Mouse (Mus musculus): ENCODE measurements at regions not wholly inside any gene's neighbourhood (a gene's known extent, or its start where the extent isn't known, plus 50 kb on each side); places are given as distances from the start of the nearest gene placed in this dataset.

- no peaks in the 10 kb centered on the region for H3K36me3 ChIP-seq (ENCODE audit: insufficient read depth, low read length)
- DNase-seq (ENCODE audit: low spot score) (no peak), ATAC-seq (no peak)
- H3K9ac ChIP-seq (replicated peaks; ENCODE audit: low read depth), result no peak overlapping the region
- TF ChIP-seq EP300 (IDR thresholded peaks at IDR 0.05) (no peak), CTCF (IDR thresholded peaks at IDR 0.05) (no peak)
- H3K4me2 ChIP-seq (replicated peaks; ENCODE audit: low read depth, low read length), result no peak overlapping the region
- peaks cover 2% of the 10 kb centered on the region; the same call in 1 of the 2 replicates for H3K4me1 ChIP-seq (ENCODE audit: insufficient read depth, low read depth, low read length)
- no peaks in the 10 kb centered on the region for H3K27me3 ChIP-seq (replicated peaks; ENCODE audit: insufficient read depth, low read length)
- no peak overlapping the region for H3K27ac ChIP-seq (ENCODE audit: low read length)
- H3K9me3 ChIP-seq (ENCODE audit: low read length), result no peaks in the 10 kb centered on the region
- H3K4me3 ChIP-seq (ENCODE audit: low read depth, low read length), result no peak overlapping the region
Observed at GRCm38 (mm10) chr13:34406291-34406690, 61.3 kb upstream of the Slc22a23 start.

GRCm38 (mm10) chr13:34402631-34403030 lies 57.6 kb upstream of the Slc22a23 start:
- Histone ChIP-seq H3K9ac (replicated peaks; ENCODE audit: low read depth) (no peak overlapping the region), H3K27ac (ENCODE audit: low read length) (no peak overlapping the region), H3K4me2 (replicated peaks; ENCODE audit: low read depth, low read length) (no peak overlapping the region), H3K4me3 (ENCODE audit: low read depth, low read length) (no peak overlapping the region), H3K9me3 (ENCODE audit: low read length) (no peaks in the 10 kb centered on the region), H3K27me3 (replicated peaks; ENCODE audit: insufficient read depth, low read length) (no peaks in the 10 kb centered on the region), H3K4me1 (ENCODE audit: insufficient read depth, low read depth, low read length) (no peaks in the 10 kb centered on the region), H3K36me3 (ENCODE audit: insufficient read depth, low read length) (no peaks in the 10 kb centered on the region)
- TF ChIP-seq CTCF (IDR thresholded peaks at IDR 0.05) (no peak), EP300 (IDR thresholded peaks at IDR 0.05) (no peak)
- DNase-seq (ENCODE audit: low spot score), result no peak
- ATAC-seq, result no peak
- 71% methylated on average over 1 of the region's 1 CpGs for WGBS

GRCm38 (mm10) chr13:34401031-34401430 lies 56.0 kb upstream of the Slc22a23 start:
- H3K4me3 ChIP-seq (ENCODE audit: low read depth, low read length), result no peak overlapping the region
- ATAC-seq, result no peak
- no peak overlapping the region for H3K4me2 ChIP-seq (replicated peaks; ENCODE audit: low read depth, low read length)
- H3K9ac ChIP-seq (replicated peaks; ENCODE audit: low read depth), result no peak overlapping the region
- 67% methylated on average over 2 of the region's 2 CpGs for WGBS
- H3K27ac ChIP-seq (ENCODE audit: low read length), result no peak overlapping the region
- TF ChIP-seq CTCF (IDR thresholded peaks at IDR 0.05), result no peak
- 0 out of 2 replicates have a peak, but pooled peaks have one; percentile 13 for TF ChIP-seq EP300 (IDR thresholded peaks at IDR 0.05)
- no peaks in the 10 kb centered on the region for H3K36me3 ChIP-seq (ENCODE audit: insufficient read depth, low read length)
- H3K9me3 ChIP-seq (ENCODE audit: low read length), result no peaks in the 10 kb centered on the region
- DNase-seq (ENCODE audit: low spot score), result no peak
- no peaks in the 10 kb centered on the region for H3K4me1 ChIP-seq (ENCODE audit: insufficient read depth, low read depth, low read length)
- no peaks in the 10 kb centered on the region for H3K27me3 ChIP-seq (replicated peaks; ENCODE audit: insufficient read depth, low read length)

- no peak for ATAC-seq
Observed at GRCm38 (mm10) chr13:34398847-34399246, 53.9 kb upstream of the Slc22a23 start.

GRCm38 (mm10) chr13:34398061-34398787 lies 53.2 kb upstream of the Slc22a23 start:
- 12% methylated on average over 10 of the region's 10 CpGs for WGBS
- H3K36me3 ChIP-seq (ENCODE audit: insufficient read depth, low read length), result no peaks in the 10 kb centered on the region
- no peaks in the 10 kb centered on the region for H3K4me1 ChIP-seq (ENCODE audit: insufficient read depth, low read depth, low read length)
- ATAC-seq, result peak; percentile 92
- H3K4me3 ChIP-seq (ENCODE audit: low read depth, low read length), result no peak overlapping the region
- peak overlapping the region; percentile 29 for H3K27ac ChIP-seq (ENCODE audit: low read length)
- no peak overlapping the region for H3K4me2 ChIP-seq (replicated peaks; ENCODE audit: low read depth, low read length)
- peak; percentile 78 for TF ChIP-seq EP300 (IDR thresholded peaks at IDR 0.05)
- TF ChIP-seq CTCF (IDR thresholded peaks at IDR 0.05), result no peak
- no peaks in the 10 kb centered on the region for H3K27me3 ChIP-seq (replicated peaks; ENCODE audit: insufficient read depth, low read length)
- peak; percentile 70 for DNase-seq (ENCODE audit: low spot score)
- H3K9ac ChIP-seq (replicated peaks; ENCODE audit: low read depth), result no peak overlapping the region
- H3K9me3 ChIP-seq (ENCODE audit: low read length), result no peaks in the 10 kb centered on the region

More at GRCm38 (mm10) chr13:34398847-34399246, 53.9 kb upstream of the Slc22a23 start:
- H3K9me3 ChIP-seq (ENCODE audit: low read length), result no peaks in the 10 kb centered on the region
- no peak overlapping the region for H3K4me3 ChIP-seq (ENCODE audit: low read depth, low read length)
- 46% methylated on average over 3 of the region's 3 CpGs for whole genome bisulfite sequencing
- no peaks in the 10 kb centered on the region for H3K36me3 ChIP-seq (ENCODE audit: insufficient read depth, low read length)
- H3K27me3 ChIP-seq (replicated peaks; ENCODE audit: insufficient read depth, low read length), result no peaks in the 10 kb centered on the region
- no peak overlapping the region for H3K9ac ChIP-seq (replicated peaks; ENCODE audit: low read depth)
- no peaks in the 10 kb centered on the region for H3K4me1 ChIP-seq (ENCODE audit: insufficient read depth, low read depth, low read length)
- no peak overlapping the region for H3K4me2 ChIP-seq (replicated peaks; ENCODE audit: low read depth, low read length)
- H3K27ac ChIP-seq (ENCODE audit: low read length), result peak overlapping the region; percentile 29; the same call in 1 of the 2 replicates
- no peak for DNase-seq (ENCODE audit: low spot score)
- TF ChIP-seq CTCF (IDR thresholded peaks at IDR 0.05) (no peak), EP300 (IDR thresholded peaks at IDR 0.05) (no peak)

- no peak overlapping the region for H3K27ac ChIP-seq (ENCODE audit: low read length)
Observed at GRCm38 (mm10) chr13:34395504-34395903, 50.5 kb upstream of the Slc22a23 start.

More at GRCm38 (mm10) chr13:34395504-34395903, 50.5 kb upstream of the Slc22a23 start:
- Histone ChIP-seq H3K4me1 (ENCODE audit: insufficient read depth, low read depth, low read length) (no peaks in the 10 kb centered on the region), H3K9ac (replicated peaks; ENCODE audit: low read depth) (no peak overlapping the region), H3K4me2 (replicated peaks; ENCODE audit: low read depth, low read length) (no peak overlapping the region), H3K36me3 (ENCODE audit: insufficient read depth, low read length) (no peaks in the 10 kb centered on the region), H3K27me3 (replicated peaks; ENCODE audit: insufficient read depth, low read length) (no peaks in the 10 kb centered on the region), H3K4me3 (ENCODE audit: low read depth, low read length) (no peak overlapping the region), H3K9me3 (ENCODE audit: low read length) (no peaks in the 10 kb centered on the region)
- ATAC-seq, result no peak
- no peak for DNase-seq (ENCODE audit: low spot score)
- no peak for TF ChIP-seq EP300 (IDR thresholded peaks at IDR 0.05)
- no peak for TF ChIP-seq CTCF (IDR thresholded peaks at IDR 0.05)

All from lung, postnatal 0 days (tissue).